Mouse (Mus musculus) layer of hippocampus, adult 9-11 months (tissue): Measurements from ENCODE around the gene Klrb1f.
"Not testable (repeated sequence)": the region's sequence is repeated elsewhere in the genome, so short reads cannot be mapped to it uniquely, and the experiment has no call there.

ENCODE experiments used
- DNase-seq: peaks from one replicate; pipeline ENCODE4 v3.0.0; 2022

Klrb1f gene

DNA sequence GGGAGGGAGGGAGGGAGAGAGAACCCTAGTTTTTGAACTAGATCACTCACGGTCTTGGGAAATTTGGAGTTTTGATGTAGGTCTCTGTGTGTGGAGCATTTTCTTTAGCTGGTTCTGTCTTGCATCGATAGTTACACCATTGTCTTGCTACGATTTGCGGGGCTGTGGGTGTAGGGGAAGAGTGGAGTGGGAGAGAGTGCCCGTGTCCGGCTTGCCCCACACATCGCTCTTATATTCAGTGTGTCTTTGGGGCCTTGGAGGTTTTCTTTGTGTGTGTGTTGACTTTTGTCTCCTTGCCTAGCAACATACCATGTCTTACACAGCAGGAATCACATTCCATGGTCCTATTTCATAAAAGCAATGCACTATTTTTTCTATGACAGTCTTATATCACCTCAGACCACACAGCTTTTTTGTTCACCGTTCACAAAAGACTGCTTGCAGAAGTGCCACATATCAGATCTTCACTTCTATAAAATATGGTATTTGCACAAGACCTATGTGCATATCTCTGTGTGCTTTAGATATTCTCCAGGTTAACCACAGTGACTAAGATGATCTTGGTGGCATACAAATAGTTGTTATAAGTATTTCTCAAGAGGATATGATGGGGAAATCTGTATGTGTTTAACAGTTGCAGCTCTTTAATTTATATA is 4.0 kb downstream of the Klrb1f start:
- no peak for DNase-seq

DNA sequence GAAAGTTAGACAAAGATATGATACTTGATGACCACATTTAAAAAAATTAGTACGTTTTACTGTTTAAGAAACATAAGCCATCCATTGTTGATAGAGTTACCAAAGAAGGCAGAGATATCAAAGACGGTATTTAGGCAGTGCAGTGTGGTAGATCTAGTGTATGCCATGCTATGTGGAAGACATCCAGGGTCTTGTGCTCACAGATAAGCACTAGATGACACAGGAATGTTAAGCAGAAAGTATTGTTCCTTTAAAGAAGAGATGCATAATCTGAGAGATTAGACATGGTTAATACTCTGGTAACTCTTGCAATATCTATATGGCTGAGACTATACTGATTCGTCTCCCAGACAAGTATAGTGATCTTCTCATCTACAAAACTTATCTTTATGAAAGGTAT is 5.4 kb downstream of the Klrb1f start:
- DNase-seq, result no peak

DNA sequence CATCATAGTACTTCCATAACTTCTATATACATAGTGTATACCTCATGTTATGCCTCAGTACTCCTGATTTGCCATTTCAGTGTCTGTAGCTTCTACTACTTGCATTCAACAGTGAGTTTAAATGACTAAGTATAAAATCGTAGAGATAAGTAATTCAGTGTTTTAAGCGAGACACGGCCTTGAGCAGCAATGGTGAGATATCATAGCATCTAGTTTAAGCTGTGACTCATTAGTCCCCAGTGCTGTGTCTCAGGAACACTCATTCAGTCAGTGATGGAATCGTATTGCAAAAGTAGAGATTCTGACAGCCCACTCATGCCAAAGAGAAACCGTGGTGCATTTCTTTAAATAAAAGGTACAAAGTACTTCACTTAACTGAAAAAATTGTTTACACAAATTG is 6.0 kb downstream of the Klrb1f start:
- DNase-seq, result no peak

DNA sequence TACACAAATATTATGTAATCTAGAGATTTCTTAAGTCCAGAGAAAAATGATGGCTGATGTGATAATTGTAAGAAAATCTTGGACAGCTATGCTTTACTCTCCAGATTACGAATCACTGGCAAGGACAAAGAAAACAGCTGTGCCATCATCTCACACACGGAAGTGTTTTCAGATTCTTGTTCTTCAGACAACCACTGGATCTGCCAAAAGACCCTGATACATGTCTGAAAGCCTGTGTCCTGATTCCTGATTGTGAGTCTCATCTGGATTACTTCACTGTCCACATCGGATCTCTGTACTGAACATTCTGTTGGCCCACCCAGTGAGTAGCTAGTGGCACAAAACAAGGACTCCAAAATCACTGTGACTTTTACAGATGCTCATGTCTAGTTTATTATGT is 10.5 kb downstream of the Klrb1f start:
- DNase-seq, result no peak

DNA sequence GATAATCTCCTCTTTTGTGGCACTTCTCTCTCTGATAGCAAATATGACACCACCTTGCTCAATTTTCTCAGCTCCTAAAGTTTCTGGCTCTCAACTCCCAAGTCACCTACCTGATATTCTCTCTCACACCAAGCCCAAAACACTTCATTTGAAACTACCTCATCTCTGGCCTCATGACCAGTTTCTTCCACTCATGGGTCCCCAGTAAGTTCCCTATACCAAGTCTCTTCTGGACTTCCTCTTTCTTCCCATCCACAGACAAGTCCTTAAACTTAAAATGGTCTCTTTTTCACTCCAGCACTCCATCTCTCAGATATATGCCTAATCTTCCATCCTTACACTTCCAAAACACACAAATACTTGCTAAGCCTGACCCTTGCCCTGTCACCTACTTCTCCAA is 12.3 kb downstream of the Klrb1f start:
- no peak for DNase-seq

DNA sequence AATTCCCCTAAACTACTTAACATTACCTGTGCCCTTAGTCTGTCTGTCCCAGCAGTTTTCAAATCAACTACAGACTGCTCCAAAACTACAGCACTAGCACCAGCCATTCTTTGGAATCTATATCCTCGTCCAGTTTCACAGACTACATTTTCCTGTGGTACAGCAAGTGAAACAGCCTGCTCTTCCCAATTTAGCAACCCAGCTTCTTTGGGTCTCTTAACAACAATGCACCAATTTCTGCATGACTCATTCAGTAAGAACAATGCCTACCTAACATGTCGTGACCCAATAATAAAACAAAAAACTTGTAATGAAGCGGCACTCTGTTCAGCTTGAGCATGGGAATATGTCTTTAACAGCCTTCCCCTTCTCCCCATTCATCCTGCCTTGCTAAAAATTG is 19.7 kb downstream of the Klrb1f start:
- DNase-seq, result no peak

DNA sequence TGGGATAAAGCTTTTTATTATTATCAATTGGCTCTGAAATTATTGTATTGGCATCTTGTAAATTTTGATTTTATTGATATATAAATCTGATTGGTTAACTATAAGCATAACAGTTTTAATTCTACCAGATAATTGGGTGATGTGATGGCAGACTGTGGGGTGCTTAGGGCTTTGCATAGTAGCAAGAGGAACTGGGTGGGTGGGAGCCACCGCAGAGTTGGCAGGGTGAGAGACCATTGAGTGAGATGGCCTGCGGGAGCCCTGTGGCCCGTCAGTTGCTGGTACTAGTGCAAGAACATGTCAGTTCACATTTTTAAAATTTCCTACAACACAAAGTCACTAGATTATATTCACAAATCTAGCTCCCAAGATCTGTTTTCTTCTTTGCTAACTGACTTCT is 20.2 kb downstream of the Klrb1f start:
- DNase-seq, result no peak

DNA sequence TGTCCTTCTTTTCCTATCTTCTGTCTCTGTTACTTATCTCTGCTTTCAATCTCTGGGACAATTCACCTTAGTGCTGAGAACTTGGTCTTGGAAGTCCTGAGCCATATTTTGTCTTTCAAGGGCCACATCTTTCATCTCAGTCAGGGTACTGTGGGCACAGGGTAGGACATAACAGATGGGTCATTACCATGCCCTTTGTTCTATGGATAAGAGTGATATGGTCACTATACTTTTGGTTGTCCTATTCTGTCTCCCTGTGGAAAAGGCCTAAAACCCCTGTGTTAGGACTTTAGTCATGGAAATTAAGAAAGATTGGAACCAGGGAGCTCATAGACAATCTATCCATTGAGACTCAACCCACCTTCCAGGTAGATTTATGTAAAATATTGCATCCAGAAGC is 20.8 kb downstream of the Klrb1f start:
- DNase-seq, result no peak

DNA sequence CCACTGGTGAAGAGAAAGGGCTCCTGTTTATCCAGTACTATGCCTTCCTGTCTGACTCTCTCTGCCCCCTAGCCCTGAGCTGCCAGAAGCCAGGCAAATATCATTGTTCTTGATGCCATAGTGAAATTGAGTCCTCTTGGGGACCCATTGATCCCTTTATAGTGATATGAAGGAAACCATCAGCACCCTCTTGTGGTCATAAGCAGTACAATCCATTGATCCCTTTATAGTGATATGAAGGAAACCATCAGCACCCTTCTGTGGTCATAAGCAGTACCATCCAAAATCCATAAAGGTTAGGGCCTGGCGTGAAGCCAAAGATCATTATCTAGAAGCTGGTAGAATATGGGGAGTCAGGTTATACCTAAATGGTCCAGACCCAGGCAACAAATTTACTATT is 21.3 kb downstream of the Klrb1f start:
- DNase-seq, result peak; percentile 52

DNA sequence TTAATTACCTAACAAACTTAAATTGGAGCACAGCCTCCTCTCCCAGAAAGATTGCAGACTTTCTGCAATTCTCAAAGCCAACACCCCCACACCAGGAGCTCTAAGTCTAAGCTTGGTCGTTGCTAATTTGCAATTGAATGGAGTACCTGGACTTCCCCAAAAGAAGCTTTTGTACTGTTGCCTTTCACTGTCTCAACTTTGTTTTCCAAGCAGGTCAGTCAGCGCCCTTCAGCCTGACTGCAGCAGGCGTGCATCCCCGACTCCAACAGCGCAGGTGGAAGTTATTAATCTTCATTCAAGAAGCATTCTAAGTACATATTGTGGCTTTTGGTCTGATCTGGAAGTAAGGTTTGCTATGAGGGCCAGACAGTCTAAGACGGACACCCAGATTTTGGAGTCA is 39.4 kb downstream of the Klrb1f start:
- no peak for DNase-seq

DNA sequence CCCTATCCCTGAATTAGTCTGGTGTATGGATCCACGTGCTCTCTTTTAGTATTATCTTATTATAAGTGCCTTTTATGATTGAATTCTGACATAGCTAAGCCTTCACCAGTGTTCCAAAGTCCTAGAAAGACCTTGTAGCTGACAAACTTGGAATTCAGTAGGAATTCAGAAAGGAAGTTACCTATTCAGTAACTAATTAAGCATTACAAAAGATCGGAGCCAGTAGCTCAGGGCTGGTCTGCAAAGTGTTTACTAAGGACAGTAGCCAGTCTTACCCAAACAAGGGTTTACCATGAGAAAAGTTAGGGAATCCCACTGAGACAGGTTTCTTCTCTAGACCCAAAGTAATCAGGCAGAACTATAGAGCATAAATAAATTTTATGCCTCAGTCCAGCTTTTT is 40.3 kb downstream of the Klrb1f start:
- DNase-seq, result not testable (repeated sequence)

DNA sequence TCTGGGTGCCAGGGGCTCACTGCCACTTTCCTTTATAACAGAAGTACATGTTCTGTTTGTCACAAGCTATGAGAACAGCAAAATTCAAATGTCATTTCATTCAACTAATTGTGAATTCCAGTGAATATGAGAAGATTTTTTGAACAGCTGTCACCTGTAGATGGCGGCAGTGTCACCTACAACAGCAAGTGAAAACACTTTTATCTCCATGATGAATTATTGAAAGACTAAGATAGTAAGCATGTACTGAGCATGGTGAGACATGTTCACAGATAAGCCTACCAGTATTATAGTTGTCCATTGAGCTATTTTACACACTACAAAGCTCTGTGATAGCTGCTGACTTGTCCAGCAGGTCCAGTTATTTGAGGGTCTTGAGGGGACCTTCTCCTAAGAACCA is 42.5 kb downstream of the Klrb1f start:
- DNase-seq, result no peak

DNA sequence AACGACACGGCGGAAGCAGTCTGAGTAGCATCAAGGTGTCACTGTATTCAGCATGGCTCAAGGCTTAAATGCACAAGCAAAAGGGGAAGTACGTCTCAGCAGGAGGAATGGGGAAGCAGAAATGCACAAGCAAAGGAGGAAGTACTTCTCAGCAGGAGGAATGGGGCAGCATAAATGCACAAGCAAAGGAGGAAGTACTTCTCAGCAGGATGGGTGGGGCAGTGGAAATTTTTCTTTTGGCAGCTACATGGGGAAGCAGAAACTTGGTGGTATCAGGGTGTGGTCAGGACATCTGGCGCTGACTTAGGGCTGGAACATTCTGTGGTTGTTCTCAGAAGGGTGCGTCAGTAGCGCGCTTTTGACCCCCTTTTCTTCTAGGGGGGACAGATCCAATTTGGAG is 42.9 kb downstream of the Klrb1f start:
- DNase-seq, result not testable (repeated sequence)

DNA sequence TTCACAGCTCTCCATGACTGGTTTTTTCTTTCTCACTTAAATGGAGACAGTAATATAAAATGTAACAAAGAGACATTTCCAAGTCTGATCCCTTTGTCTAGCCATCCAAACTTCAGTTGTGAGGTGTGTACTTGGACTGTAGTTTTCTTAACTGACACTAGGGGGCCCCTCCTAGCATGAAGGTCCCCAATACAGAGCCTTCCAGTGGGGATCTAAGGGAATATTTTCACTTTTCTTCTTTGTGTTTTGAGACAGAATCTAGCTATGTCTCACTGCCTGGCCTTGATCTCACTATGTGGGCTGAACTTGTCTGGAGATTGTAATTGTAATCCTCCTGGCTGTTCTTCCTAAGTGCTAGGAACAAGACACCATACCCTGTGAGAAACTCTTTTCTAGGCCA is 49.5 kb downstream of the Klrb1f start:
- peak; percentile 6 for DNase-seq

DNA sequence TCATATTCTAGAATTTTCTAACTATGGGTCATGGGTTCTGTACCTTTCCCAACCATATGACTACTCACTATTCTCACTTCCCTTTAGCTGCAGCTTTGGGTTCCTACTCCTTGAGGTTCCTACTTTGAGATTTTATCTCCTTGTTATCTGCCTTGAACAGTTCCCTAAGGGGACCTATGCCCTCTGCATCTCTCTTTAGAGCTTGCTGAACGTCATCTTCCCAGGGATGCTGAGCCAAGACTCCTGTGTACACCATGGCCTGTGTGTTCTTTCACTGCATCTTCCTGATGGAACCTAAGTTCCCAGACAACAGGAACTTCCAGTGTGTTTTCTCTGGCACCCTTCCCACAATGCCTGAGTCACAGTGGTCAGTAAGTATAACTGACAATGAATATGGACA is 52.2 kb downstream of the Klrb1f start:
- no peak for DNase-seq

DNA sequence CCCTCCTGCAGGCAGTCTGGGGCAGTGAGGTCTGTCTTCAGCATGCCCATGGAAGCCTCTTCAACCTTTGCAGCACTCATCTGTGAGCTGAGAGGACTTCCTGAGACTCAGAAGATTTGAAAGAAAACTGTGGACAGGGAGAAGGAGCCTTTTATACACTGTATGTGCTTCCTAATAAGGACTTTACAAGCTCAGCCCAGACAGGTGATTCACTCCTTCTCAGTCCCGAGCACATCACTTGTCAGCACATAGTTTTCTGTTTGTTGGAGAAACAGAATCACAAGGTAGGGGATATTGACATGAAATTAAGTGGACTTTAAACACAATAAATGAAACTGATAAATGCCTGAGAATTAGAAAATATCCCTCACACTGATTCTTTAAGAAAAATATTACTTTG is 55.1 kb downstream of the Klrb1f start, which contains the start of gene Clec2e:
TSS of gene Clec2e (minus strand) at position 120 of the 400 bp plus-strand sequence.
- DNase-seq, result not testable (repeated sequence)

DNA sequence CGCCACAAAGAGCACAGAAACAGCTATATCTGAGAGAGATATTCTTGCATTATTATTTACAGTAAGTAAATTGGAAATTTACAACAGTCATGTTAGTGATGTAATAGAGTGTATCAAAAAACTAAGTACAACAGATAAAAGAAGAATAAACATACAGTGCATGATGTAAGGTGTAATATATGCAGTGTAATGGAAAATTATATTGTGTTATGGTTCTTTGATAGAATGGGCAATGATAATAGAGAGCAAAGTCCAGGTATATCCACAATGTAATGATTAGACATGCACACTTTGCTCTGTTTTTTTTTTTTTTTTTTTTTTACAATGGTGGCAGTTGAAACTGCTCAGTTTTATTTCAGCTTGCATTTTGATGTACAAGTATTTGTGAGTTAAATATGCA is 55.9 kb downstream of the Klrb1f start:
- no peak for DNase-seq

DNA sequence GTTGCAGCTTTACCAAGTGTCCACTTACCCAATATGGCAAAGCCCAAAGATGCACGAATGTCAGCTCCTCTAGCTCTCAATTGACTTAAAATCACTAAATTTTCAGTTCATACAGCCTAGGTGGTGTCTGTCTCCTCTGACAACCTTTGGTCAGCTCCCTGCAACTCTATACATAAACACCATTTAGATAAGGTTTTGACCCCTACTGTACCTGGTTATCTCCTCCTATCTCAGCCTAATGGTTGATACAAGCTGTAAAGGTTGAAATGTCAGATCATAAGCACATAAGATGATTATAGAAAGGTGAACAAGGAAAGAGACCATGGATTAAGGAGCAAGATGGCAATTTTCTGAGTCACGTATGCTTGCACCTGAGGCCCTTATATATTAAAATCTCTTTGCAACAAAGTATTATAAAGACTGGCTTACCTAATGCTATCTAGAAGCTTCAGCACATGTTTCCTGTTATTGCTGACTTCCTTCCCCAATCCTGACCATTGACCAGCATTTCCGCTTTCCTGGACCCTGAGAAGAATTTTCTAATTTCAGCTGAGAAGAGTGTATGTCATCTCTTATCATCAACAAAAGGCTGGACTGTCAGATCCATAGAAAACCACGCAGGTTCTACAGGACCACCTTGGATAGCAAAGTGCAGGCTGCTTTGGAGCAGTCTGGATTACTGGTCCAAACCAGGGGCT is 57.3 kb downstream of the Klrb1f start:
- DNase-seq, result no peak
